Mouse (Mus musculus): Measurements from ENCODE around the gene Cox7b. TPM values are rescaled to one million over a fixed set of nuclear protein-coding genes. Genes with fewer than 3 reads are reported as not detected.

Gene Cox7b
- polyA plus RNA-seq (2017; shearing (Covaris generic)) = 192 TPM

DNA sequence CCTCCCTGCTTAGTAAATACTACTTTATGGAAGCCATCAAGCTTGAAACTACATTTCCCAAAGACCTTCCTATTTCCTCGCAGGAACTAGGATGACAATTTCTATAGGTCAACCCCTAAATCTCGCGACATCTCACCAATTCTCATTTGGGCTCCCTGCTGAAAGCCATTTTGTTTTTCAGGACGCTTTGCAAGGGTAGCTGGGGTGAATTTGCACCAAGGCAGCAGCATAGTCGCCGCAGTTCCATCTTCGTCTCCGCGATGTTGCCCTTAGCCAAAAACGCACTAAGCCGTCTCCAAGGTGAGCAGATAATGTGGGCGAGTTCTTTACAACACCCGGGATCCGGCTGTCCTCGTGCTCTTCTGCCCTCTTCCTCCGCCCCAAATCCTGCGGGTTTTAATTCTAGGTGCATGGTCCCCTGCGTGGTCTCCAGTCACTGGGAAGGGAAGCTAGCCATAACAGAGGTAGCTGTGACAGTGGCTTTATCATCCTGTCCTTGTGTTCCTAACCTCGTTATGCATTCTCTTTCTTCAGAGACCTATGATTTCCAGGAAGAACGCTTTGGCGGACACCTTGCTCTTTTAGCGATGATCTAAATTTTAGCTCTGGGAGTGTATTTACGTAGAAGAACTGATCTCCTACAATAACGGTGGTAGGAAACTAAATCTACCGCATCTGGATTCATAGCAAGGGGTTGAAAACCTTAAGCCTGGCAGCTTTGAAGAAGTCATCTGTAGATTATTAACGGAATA, at the start of gene Cox7b:
Gene Cox7b, plus strand, starts transcription at position 130 of the 752 bp plus-strand sequence.

DNA sequence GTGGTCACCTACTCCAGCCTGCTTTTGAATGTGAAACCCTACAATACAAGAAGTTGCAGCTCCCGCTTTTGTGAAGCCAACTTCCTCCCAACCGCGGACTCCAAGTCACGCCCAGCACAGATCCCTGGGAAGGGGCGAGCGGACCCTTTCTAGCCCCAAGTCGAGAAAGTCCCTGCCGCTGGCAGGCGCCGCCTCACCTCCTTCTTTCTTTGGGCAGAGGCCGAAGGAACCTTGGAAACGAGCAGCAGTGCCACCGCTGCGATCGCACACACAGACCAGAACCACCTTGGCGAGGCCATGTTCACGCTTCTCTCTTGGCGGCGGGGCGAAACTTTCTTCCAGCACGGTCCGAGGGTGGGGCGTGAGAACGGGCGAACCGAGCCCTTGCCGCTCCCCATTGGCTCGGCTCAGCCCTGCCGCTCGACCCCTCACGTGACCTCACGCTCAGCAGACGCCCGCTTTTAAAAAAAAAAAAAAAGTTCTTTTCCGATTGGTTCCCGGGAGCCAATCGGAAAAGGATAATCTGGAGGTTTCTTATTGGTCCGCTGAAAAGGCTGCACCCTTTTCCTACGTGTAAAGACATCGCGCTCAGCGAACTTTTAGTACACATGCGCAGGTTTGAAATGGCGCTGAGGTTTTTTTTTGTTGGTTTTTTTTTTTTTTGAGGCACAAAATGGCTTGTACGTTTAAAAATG, 3.9 kb upstream of the Cox7b start, which contains the start of gene Magt1:
Gene Magt1, minus strand, starts transcription at position 442 of the 695 bp plus-strand sequence.

DNA sequence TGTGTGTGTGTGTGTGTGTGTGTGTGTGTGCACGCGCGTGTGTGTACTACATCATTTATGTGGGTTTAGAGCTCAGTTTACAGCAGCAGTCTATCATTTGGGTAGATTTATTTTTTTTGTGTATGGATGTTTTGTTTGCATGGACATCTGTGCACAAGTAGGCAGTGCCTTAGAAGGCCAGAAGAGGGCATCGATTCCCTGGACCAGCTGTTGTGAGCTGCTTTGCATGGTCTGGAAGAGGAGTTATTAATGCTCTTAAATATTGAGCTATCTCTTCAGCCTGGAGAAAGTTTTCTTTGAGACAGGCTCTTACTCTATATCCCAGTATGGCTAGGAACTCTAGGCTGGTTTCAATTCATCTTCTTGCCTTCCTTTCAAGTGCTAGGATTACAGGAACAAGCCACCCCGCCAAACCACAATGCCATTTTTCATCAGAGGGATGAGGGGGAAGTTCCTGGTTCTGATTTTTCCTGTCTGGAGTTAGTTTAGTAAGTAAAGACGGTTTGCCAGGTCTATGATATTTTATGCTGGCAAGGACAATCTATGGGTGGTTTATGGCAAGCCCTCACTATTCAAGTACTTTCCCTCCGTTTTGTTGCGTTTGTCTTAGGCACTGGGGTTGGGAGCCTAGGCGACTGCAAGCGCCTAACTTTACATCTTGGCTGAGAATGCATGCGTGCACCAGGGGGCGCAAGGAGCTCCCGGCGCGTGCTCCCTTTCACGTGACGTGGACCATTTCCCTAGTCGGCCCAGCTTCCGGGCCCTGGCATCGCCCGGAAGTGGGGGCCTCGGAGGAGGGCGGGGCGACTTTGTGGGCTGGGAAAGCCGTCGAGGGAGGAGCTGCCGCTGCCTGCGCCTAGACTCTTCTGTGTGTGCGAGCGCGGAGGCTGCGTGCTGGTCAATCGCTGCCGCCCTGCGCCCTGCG, 11.2 kb downstream of the Cox7b start, which contains the start of gene Atp7a:
Gene Atp7a, plus strand, starts transcription at position 859 of the 925 bp plus-strand sequence.

Other genes with a start within 250 kb of the Cox7b start
- 168 TPM for gene Atrx, start 86.3 kb upstream of the Cox7b start, polyA plus RNA-seq (2017; shearing (Covaris generic))
- gene Magt1, start 3.8 kb upstream of the Cox7b start, polyA plus RNA-seq (2017; shearing (Covaris generic)) = 31.6 TPM
- gene Atp7a, start 11.6 kb downstream of the Cox7b start, polyA plus RNA-seq (2017; shearing (Covaris generic)) = 11.0 TPM
- gene Tlr13, start 127.5 kb downstream of the Cox7b start, polyA plus RNA-seq (2017; shearing (Covaris generic)) = not detected
- gene Pgk1, start 171.4 kb downstream of the Cox7b start, polyA plus RNA-seq (2017; shearing (Covaris generic)) = 113 TPM
- gene Taf9b, start 205.5 kb downstream of the Cox7b start, polyA plus RNA-seq (2017; shearing (Covaris generic)) = 22.1 TPM
- not detected for gene Fnd3c2, start 239.7 kb downstream of the Cox7b start, polyA plus RNA-seq (2017; shearing (Covaris generic))